Mouse (Mus musculus) midbrain, postnatal 0 days (tissue): ENCODE measurements around the gene Erc1. TPM values are rescaled to one million over a fixed set of nuclear protein-coding genes. Genes with fewer than 3 reads are reported as not detected.
A peak's percentile ranks its signal among the peaks of the same experiment; 100 is the strongest.
"Not testable (repeated sequence)": the region's sequence is repeated elsewhere in the genome, so short reads cannot be mapped to it uniquely, and the experiment has no call there.

Experiments
- ATAC-seq: fragments of 200-750 bp; cut with Nextera tagmentation; 2 replicates; pipeline ENCODE4 v1.8.0; 2017; ENCODE audit warnings: moderate number of reproducible peaks, mild to moderate bottlenecking, moderate TSS enrichment, moderate library complexity; ENCODE audit not compliant: low FRiP score
- DNase-seq: peaks from one replicate; pipeline ENCODE4 v3.0.0-alpha.2; 2015; ENCODE audit warnings: low spot score
- H3K27ac ChIP-seq: fragments of 300-500 bp; sonication (generic); 2 replicates; pipeline ENCODE4 v1.5.1; 2014; ENCODE audit warnings: low read depth, mild to moderate bottlenecking, low read length, mixed read lengths
- H3K27me3 ChIP-seq: fragments of 300-500 bp; sonication (generic); 2 replicates; pipeline ENCODE4 v1.6.1; 2014; ENCODE audit warnings: low read length, control low read depth, mixed read lengths; ENCODE audit not compliant: insufficient read depth
- H3K36me3 ChIP-seq: fragments of 300-500 bp; sonication (generic); 2 replicates; pipeline ENCODE4 v1.6.1; 2014; ENCODE audit warnings: low read length, control low read depth, mixed read lengths; ENCODE audit not compliant: insufficient read depth
- H3K4me1 ChIP-seq: fragments of 300-500 bp; sonication (generic); 2 replicates; pipeline ENCODE4 v1.6.1; 2014; ENCODE audit warnings: mild to moderate bottlenecking, control low read depth, antibody characterized with exemption, low read length, mixed read lengths; ENCODE audit not compliant: insufficient read depth
- H3K4me2 ChIP-seq: fragments of 300-500 bp; sonication (generic); 2 replicates; pipeline ENCODE4 v1.6.1; 2014; ENCODE audit warnings: low read depth, mild to moderate bottlenecking, low read length, mixed read lengths; ENCODE audit not compliant: poor library complexity, severe bottlenecking
- H3K4me3 ChIP-seq: fragments of 300-500 bp; sonication (generic); 2 replicates; pipeline ENCODE4 v1.5.1; 2014; ENCODE audit warnings: low read depth, mild to moderate bottlenecking, low read length, moderate library complexity
- H3K9ac ChIP-seq: fragments of 300-500 bp; sonication (generic); replicated peaks from 2 replicates; pipeline ENCODE4 v1.6.1; 2014; ENCODE audit warnings: mild to moderate bottlenecking, low read length, moderate library complexity, mixed read lengths; ENCODE audit not compliant: poor library complexity, severe bottlenecking
- H3K9me3 ChIP-seq: fragments of 300-500 bp; sonication (generic); 2 replicates; pipeline ENCODE4 v1.6.1; 2016; ENCODE audit warnings: low read length, control low read depth
- CTCF ChIP-seq: IDR thresholded peaks from 2 replicates; pipeline ENCODE4 v1.5.1; 2016; ENCODE audit warnings: antibody characterized with exemption, mild to moderate bottlenecking
- WGBS: fragments of 180-500 bp; shearing (Covaris S2); extraction: QIAGEN DNeasy Blood & Tissue Kit; methylation state at CpG from one replicate; pipeline ENCODE4 v1.1.7; 2014; 5-methylcytosine and 5-hydroxymethylcytosine counted together
- polyA plus RNA-seq: library from polyadenylated mRNA; unstranded; fragments of >200 nt; fragmentation: Nextera tagmentation; extraction: Ambion mirVana; gene quantifications from 2 replicates; pipeline ENCODE4 v1.2.1, GENCODE M21; 2015
- total RNA-seq: library from RNA; depleted of rRNA; stranded (reverse); fragments of >200 nt; gene quantifications from 2 replicates; pipeline ENCODE4 v1.2.3, GENCODE M21; 2014

Gene Erc1
- total and polyA plus RNA-seq, 2 experiments from 2014 or later: 56.1 to 90.0 TPM

DNA sequence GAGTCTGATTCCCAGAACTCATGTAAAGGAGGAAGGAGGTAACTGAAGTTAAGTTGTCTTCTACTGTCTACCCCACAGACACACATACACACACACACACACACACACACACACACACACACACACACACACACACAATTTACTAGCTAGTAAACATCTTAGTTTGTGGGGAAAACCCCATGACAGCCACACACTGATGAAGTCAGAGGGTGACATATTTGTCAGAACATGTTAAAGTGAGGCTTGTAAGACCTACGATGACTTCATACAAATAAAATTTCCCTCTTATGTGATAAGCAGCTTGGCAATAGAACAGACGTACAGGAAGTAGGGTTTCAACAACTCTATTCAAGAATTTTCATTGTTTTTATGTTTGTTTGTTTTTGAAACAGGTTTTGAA lies 185.0 kb downstream of the Erc1 start:
- H3K4me1 ChIP-seq: no peaks in the 10 kb centered on the region

GRCm38 (mm10) chr6:119661081-119661493 lies 186.9 kb downstream of the Erc1 start:
- Histone ChIP-seq H3K27me3 (no peaks in the 10 kb centered on the region), H3K9ac (no peak overlapping the region), H3K4me2 (no peak overlapping the region), H3K9me3 (no peaks in the 10 kb centered on the region), H3K27ac (no peak overlapping the region), H3K36me3 (peaks cover 2% of the 10 kb centered on the region; the same call in 1 of the 2 replicates), H3K4me1 (no peaks in the 10 kb centered on the region), H3K4me3 (no peak overlapping the region)
- TF ChIP-seq CTCF: no peak
- DNase-seq: peak; percentile 41
- ATAC-seq: no peak
- 82% methylated on average over 3 of the region's 3 CpGs for WGBS

More for the DNA sequence above, 185.0 kb downstream of the Erc1 start:
- ATAC-seq (no peak), DNase-seq (no peak)
- Histone ChIP-seq H3K9ac (no peak overlapping the region), H3K4me3 (no peak overlapping the region), H3K27me3 (no peaks in the 10 kb centered on the region), H3K4me2 (no peak overlapping the region), H3K27ac (no peak overlapping the region), H3K9me3 (no peaks in the 10 kb centered on the region), H3K36me3 (peaks cover 4% of the 10 kb centered on the region; the same call in 1 of the 2 replicates)
- TF ChIP-seq CTCF: no peak
- 85% methylated on average over 2 of the region's 2 CpGs for WGBS

DNA sequence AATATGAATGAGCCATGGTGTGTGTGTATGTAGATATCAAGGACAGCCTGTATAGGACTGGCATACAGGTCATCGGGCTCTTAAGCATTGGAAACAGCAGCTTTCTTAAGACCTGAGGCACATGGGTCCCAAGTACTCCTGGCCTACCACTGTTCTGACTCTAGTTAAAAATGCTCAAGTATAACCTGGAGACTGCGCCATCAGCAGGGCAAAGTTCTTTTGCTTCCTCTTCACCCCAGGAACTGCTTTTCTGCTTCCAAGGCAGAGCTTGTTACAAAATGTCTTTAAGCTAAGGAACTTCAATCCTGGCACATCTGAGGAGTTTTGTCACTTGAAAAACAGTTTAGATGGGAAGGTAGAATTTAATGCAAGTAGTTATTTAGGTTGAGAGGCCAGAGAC lies 189.5 kb downstream of the Erc1 start:
- TF ChIP-seq CTCF: no peak
- no peak overlapping the region for H3K9ac ChIP-seq
- 89% methylated on average over 2 of the region's 2 CpGs for WGBS
- no peak overlapping the region for H3K27ac ChIP-seq
- ATAC-seq (no peak), DNase-seq (no peak)
- no peaks in the 10 kb centered on the region for H3K4me1 ChIP-seq
- H3K4me3 ChIP-seq: no peak overlapping the region
- H3K4me2 ChIP-seq: no peak overlapping the region
- no peaks in the 10 kb centered on the region for H3K27me3 ChIP-seq
- no peaks in the 10 kb centered on the region for H3K36me3 ChIP-seq
- H3K9me3 ChIP-seq: no peaks in the 10 kb centered on the region

- Histone ChIP-seq H3K4me3 (no peak overlapping the region), H3K9ac (no peak overlapping the region), H3K36me3 (no peaks in the 10 kb centered on the region), H3K27ac (no peak overlapping the region), H3K4me1 (no peaks in the 10 kb centered on the region), H3K27me3 (no peaks in the 10 kb centered on the region), H3K4me2 (no peak overlapping the region), H3K9me3 (no peaks in the 10 kb centered on the region)
- no peak for TF ChIP-seq CTCF
- WGBS: 94% methylated on average over 7 of the region's 7 CpGs
- ATAC-seq (no peak), DNase-seq (no peak)
Observed at GRCm38 (mm10) chr6:119657418-119658178, 190.4 kb downstream of the Erc1 start.

DNA sequence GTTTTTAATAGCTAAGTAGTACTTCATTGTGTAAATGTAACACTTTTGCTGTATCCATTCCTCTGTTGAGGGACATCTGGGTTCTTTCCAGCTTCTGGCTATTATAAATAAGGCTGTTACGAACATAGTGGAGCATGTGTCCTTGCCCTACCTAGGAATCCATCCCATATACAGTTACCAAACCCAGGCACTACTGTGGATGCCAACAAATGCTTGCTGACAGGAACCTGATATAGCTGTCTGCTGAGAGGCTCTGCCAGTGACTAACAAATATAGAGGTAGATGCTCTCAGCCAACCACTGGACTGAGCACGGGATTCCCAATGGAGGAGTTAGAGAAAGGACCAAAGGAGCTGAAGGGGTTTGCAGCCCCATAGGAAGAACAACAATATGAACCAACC lies 193.2 kb downstream of the Erc1 start:
- not testable (repeated sequence) for DNase-seq, H3K4me3 ChIP-seq, ATAC-seq, H3K4me2 ChIP-seq, H3K9ac ChIP-seq, H3K27me3 ChIP-seq, H3K27ac ChIP-seq, H3K9me3 ChIP-seq, H3K4me1 ChIP-seq, H3K36me3 ChIP-seq
- WGBS: 97% methylated on average over 2 of the region's 2 CpGs

DNA sequence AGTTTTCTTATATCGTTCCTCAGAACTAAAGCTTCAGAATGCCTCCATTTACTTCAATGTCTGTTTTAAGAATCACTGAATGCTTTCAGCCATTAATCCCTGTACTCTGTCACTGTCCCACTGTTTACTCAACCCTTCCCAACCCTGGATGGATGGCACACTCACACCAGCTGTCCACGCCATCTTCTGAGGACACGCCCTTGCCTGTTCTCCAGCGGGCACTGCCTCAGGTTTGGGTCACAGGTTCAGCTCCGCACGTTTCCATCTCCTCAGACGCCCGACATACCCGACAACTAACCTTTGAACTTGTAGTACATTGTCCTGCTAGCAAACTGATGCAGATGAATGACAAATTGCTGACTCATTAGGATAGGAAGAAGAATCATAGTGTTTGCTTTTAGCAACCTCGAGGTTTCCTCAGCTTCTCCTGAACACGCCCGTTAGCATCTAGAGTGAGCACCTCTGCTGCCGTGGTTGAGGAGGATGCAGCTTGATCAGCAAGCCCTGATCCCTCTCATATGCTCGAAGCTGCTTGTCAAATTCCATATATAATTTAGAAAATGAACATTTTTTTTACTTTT lies 204.0 kb downstream of the Erc1 start:
- Histone ChIP-seq H3K9ac (no peak overlapping the region), H3K36me3 (no peaks in the 10 kb centered on the region), H3K9me3 (no peaks in the 10 kb centered on the region), H3K4me3 (no peak overlapping the region), H3K27me3 (no peaks in the 10 kb centered on the region), H3K4me2 (no peak overlapping the region), H3K27ac (no peak overlapping the region), H3K4me1 (no peaks in the 10 kb centered on the region)
- ATAC-seq (no peak), DNase-seq (no peak)
- WGBS: 86% methylated on average over 14 of the region's 14 CpGs
- TF ChIP-seq CTCF: no peak
